Mouse (Mus musculus): ENCODE results near the gene Coasy. TPM values are rescaled to one million over a fixed set of nuclear protein-coding genes. Genes with fewer than 3 reads are reported as not detected.

Coasy gene
- polyA plus RNA-seq, 1 experiment from 2014 or later, result 45.5 TPM

DNA sequence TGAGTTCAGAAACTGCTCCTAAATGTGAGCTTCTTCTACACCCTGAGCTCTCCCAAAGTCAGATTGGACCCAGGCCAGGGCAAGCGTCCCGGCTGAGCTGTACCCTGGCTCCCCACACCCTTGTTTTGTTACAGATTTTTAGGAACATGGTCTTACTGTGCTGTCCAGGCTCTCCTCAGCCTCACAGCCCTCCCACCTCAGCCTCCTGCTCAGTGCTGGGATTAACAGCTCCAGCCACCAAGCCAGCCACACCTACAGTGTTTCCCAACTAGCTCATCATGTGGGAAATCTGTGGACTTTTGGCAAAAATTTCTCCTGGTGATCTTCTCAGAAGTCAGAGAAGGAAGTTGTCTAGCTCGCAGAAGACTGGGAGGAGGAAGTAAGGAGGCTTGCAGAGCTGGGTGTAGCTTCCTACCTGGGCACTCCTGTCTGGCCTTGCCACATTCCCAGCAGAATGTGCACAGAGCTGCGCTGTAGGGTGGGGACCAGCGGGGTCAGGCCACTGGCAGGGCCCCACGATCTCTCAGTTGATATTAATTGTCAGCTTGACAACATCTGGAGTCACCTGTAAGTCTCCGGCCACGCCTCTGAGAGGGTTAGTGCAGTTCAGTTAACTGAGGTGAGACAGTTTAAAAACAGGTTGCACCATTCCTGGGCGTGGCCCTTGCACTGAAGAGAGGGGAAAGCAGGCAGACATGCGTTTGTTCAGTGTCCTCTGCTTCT is 29.5 kb upstream of the Coasy start:
- Histone ChIP-seq H3K4me2 (no peak overlapping the region), H3K27ac (replicated peaks) (no peak overlapping the region), H3K27me3 (no peaks in the 10 kb centered on the region), H3K4me3 (no peak overlapping the region), H3K4me1 (replicated peaks) (no peaks in the 10 kb centered on the region), H3K36me3 (peaks cover 99% of the 10 kb centered on the region), H3K9me3 (no peaks in the 10 kb centered on the region), H3K9ac (no peak overlapping the region)
- ATAC-seq (ENCODE audit: low read depth), result no peak
- WGBS, result 93% methylated on average over 10 of the region's 10 CpGs

DNA sequence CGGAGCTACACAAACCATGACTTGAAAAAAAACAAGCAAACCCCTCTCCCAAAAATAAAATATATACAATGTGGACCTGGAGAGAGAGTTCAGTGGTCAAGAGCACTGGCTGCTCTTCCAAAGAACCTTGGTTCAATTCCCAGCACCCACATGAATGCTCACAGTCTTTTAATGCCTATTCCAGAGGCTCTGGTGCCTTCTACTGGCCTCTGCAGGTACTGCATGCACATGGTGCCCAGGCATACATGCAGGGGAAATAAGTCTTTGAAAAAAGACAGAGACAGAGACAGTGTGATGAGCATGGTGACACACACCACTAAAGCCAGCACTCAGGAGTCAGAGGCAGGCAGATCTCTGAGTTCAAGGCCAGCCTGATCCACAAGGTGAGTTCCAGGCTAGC is 28.4 kb upstream of the Coasy start:
- Histone ChIP-seq H3K36me3 (peaks cover 97% of the 10 kb centered on the region), H3K9ac (no peak overlapping the region), H3K4me1 (replicated peaks) (0 out of 2 replicates have a peak, but pooled peaks cover 5% of the 10 kb centered on the region), H3K4me2 (no peak overlapping the region), H3K9me3 (no peaks in the 10 kb centered on the region), H3K4me3 (no peak overlapping the region), H3K27ac (replicated peaks) (no peak overlapping the region), H3K27me3 (no peaks in the 10 kb centered on the region)
- 93% methylated on average over 1 of the region's 1 CpGs for whole genome bisulfite sequencing
- ATAC-seq (ENCODE audit: low read depth), result no peak

DNA sequence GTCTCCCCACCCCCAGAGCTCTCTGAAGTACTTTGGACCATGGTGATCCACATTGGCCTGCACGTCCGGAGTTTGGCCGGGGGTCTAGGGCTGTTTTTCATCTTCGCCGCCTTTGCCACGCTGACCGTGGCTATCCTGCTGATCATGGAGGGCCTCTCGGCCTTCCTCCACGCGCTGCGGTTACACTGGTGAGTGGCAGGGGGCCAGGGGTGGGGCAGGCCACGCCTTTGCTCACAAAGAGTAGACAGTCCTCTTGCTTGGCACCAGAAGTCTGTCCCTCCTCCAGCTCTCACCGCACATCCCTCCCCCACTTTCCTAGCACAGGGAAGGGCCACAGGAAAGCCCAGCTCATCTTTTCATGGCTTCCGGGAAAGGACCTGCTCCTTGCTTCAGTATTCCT is 26.9 kb upstream of the Coasy start:
- Histone ChIP-seq H3K4me2 (no peak overlapping the region), H3K27me3 (no peaks in the 10 kb centered on the region), H3K9ac (no peak overlapping the region), H3K36me3 (peaks cover 97% of the 10 kb centered on the region), H3K4me1 (replicated peaks) (0 out of 2 replicates have a peak, but pooled peaks cover 5% of the 10 kb centered on the region), H3K4me3 (no peak overlapping the region), H3K9me3 (no peaks in the 10 kb centered on the region), H3K27ac (replicated peaks) (no peak overlapping the region)
- ATAC-seq (ENCODE audit: low read depth), result no peak
- 90% methylated on average over 14 of the region's 14 CpGs for WGBS

DNA sequence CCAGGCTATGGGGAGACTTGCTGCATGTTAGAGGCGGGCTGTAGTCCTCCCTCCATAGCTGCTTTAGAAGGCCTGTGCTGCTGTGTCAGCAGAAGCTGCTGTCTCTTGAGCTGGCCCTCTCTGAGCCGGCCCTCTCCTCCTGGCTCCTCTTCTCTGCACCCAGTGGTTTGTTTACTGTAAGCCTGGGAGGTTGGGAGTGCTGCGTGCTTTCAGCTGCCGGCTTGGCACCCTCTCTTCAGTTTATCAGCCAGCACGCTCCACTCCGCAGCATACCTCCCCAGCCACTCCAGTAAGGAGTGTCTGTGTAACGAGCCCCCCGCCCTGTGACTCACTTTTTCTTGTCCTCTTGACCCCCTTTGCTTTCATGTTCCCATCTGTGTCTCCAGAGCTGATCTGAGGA is 25.5 kb upstream of the Coasy start:
- H3K27ac ChIP-seq (replicated peaks), result no peak overlapping the region
- no peaks in the 10 kb centered on the region for H3K9me3 ChIP-seq
- 68% methylated on average over 8 of the region's 8 CpGs for WGBS
- H3K36me3 ChIP-seq, result peaks cover 97% of the 10 kb centered on the region
- H3K4me1 ChIP-seq (replicated peaks), result peaks cover 5% of the 10 kb centered on the region; the same call in 1 of the 2 replicates
- H3K4me2 ChIP-seq, result no peak overlapping the region
- H3K4me3 ChIP-seq, result no peak overlapping the region
- H3K9ac ChIP-seq, result no peak overlapping the region
- no peak for ATAC-seq (ENCODE audit: low read depth)
- no peaks in the 10 kb centered on the region for H3K27me3 ChIP-seq

DNA sequence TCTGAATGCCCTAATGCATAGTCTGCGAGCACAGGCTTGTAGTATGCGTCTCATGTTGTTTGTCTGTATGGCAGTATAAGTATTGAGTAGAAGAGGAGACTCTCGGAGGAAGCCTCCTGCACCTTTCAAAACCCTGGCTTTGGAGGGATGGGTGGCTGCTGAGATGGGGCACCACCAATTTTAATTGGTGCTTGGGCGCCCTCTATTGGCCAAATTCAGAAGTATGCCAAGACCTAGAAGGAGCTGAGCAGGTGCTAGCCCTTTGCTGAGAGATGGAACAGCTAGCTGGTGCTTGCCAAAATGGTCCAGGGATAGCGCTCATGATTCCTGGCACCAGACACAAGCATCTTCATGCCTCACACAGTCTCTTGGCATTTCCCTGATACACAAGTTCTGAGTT is 24.5 kb upstream of the Coasy start:
- H3K4me2 ChIP-seq, result no peak overlapping the region
- peaks cover 97% of the 10 kb centered on the region for H3K36me3 ChIP-seq
- H3K4me3 ChIP-seq, result no peak overlapping the region
- no peaks in the 10 kb centered on the region for H3K9me3 ChIP-seq
- no peak overlapping the region for H3K9ac ChIP-seq
- no peak overlapping the region for H3K27ac ChIP-seq (replicated peaks)
- no peak for ATAC-seq (ENCODE audit: low read depth)
- H3K27me3 ChIP-seq, result no peaks in the 10 kb centered on the region
- H3K4me1 ChIP-seq (replicated peaks), result peaks cover 9% of the 10 kb centered on the region
- WGBS, result 39% methylated on average over 5 of the region's 5 CpGs

DNA sequence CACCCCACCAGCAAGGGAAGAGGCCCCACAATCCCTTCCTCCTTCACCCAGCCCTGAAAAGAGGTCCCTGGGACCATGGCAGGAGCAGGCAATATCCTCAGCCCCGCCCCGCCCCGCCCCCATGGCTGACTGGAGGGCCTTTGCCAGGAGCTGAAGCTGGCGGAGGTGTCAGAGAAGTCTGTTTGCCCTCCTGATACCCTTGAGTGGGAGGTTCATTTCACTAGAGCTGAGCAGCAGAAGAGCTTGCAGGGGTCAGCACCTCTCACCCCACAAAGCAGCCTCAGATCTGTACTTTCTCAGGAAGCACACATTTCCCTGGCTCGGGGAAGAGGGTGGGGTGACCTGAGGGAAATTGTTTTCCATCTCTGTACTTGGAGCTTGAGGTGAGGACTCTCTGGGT is 23.6 kb upstream of the Coasy start:
- no peak overlapping the region for H3K4me3 ChIP-seq
- peak overlapping the region; percentile 23; the same call in 1 of the 2 replicates for H3K27ac ChIP-seq (replicated peaks)
- no peaks in the 10 kb centered on the region for H3K9me3 ChIP-seq
- no peak overlapping the region for H3K9ac ChIP-seq
- H3K4me2 ChIP-seq, result no peak overlapping the region
- 77% methylated on average over 5 of the region's 5 CpGs for WGBS
- H3K36me3 ChIP-seq, result peaks cover 97% of the 10 kb centered on the region
- H3K27me3 ChIP-seq, result no peaks in the 10 kb centered on the region
- peaks cover 17% of the 10 kb centered on the region for H3K4me1 ChIP-seq (replicated peaks)
- no peak for ATAC-seq (ENCODE audit: low read depth)

DNA sequence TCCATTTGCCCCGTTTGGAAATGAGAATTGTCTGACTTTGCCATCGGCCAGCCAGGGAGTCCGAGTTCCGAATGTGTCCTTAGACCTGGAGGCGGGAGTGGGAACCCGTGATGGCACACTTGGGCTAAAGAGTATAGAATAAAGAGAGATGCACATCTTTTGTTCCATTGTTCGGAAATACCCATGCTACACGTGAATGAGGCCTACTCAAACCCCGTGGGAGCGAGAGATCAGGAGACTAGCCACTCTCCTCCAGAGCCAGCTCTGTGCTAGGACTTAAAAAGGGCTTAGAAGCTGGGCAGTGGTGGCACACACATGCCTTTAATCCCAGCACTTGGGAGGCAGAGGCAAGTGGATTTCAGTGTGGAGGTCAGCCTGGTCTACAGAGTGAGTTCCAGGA is 22.9 kb upstream of the Coasy start:
- H3K9me3 ChIP-seq, result no peaks in the 10 kb centered on the region
- no peak overlapping the region for H3K4me3 ChIP-seq
- WGBS, result 70% methylated on average over 10 of the region's 10 CpGs
- H3K4me1 ChIP-seq (replicated peaks), result peaks cover 20% of the 10 kb centered on the region
- peak overlapping the region; percentile 81 for H3K27ac ChIP-seq (replicated peaks)
- H3K27me3 ChIP-seq, result no peaks in the 10 kb centered on the region
- no peak overlapping the region for H3K4me2 ChIP-seq
- peaks cover 96% of the 10 kb centered on the region for H3K36me3 ChIP-seq
- ATAC-seq (ENCODE audit: low read depth), result no peak
- no peak overlapping the region for H3K9ac ChIP-seq

DNA sequence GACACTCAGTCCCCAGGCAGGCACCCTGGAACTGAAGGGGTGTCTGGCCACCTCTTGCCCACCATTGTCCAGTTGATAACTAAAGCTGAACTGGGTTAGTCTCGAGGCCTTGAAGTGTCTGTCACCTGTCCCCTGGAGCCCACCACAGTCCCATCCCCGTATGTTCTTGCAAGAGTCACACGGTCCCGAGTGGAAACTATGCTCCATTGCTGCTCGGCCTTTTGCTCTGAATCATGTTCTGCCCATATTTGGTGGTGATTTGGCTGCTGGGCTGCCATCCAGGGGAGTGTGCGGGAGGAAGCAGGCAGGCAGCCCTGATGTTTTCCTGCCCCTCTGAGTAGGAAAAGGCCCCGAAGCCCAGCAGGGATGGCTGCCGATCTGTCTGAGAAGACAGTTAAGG is 22.2 kb upstream of the Coasy start:
- WGBS, result 67% methylated on average over 8 of the region's 8 CpGs
- Histone ChIP-seq H3K4me1 (replicated peaks) (peaks cover 20% of the 10 kb centered on the region), H3K4me2 (no peak overlapping the region), H3K27me3 (no peaks in the 10 kb centered on the region), H3K9me3 (no peaks in the 10 kb centered on the region), H3K9ac (no peak overlapping the region), H3K27ac (replicated peaks) (peak overlapping the region; percentile 81), H3K4me3 (no peak overlapping the region), H3K36me3 (peaks cover 89% of the 10 kb centered on the region)
- no peak for ATAC-seq (ENCODE audit: low read depth)

DNA sequence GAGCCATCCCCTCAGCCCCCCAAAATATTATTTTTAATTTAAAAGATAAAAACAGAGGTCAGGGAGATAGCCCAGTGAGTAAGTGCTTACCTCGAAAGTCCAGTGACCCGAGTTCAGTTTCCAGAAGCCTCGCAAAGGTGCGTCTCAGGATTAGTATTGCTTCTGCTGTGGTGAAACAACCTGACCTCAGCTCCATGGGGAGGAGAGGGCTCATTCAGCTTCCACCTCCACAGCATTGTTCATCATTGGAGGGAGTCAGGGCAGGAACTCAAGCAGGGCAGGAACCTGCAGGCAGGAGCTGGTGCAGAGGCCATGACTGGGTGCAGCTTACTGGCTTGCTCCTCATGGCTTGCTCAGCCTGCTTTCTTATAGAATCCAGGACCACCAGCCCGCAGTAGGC is 21.3 kb upstream of the Coasy start:
- ATAC-seq (ENCODE audit: low read depth), result no peak

DNA sequence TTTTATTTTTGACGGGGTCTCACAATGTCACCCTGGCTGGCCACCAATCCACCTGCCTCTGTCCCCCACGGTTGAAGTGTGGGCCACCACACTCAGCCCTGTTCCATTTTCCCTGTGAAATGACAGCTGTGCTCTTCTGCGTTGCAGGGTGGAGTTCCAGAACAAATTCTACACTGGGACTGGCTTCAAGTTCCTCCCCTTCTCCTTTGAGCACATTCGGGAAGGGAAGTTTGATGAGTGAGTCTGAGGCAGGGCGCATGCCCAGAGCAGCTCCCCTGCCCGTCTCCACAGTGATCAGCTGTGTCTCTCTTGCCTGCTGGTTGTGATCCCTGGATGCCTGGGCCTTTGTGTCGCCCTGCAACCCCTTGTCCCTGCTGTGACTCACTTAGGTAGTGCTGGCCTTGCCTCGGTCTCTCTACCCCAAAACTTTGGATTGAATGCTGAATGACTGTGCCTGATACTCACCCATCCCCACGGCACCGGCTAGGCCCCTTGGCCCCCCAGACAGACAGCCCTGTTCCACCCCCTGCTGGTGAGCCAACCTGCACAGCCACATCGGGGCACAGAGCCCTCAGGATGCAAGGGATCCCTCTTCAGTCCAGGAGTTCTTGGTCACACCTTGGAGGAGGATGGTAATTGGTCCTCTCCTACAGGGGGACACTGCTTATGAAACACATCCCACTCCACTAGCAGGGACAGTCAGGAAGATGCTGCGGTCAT is 20.0 kb upstream of the Coasy start:
- peaks cover 67% of the 10 kb centered on the region for H3K36me3 ChIP-seq
- no peak overlapping the region; the same call in 1 of the 2 replicates for H3K27ac ChIP-seq (replicated peaks)

More for the DNA sequence above, 21.3 kb upstream of the Coasy start:
- Histone ChIP-seq H3K4me3 (no peak overlapping the region), H3K27ac (replicated peaks) (peak overlapping the region; percentile 81; the same call in 1 of the 2 replicates), H3K27me3 (no peaks in the 10 kb centered on the region), H3K4me1 (replicated peaks) (peaks cover 20% of the 10 kb centered on the region), H3K4me2 (no peak overlapping the region), H3K9me3 (no peaks in the 10 kb centered on the region), H3K36me3 (peaks cover 80% of the 10 kb centered on the region), H3K9ac (no peak overlapping the region)
- WGBS, result 93% methylated on average over 5 of the region's 5 CpGs

DNA sequence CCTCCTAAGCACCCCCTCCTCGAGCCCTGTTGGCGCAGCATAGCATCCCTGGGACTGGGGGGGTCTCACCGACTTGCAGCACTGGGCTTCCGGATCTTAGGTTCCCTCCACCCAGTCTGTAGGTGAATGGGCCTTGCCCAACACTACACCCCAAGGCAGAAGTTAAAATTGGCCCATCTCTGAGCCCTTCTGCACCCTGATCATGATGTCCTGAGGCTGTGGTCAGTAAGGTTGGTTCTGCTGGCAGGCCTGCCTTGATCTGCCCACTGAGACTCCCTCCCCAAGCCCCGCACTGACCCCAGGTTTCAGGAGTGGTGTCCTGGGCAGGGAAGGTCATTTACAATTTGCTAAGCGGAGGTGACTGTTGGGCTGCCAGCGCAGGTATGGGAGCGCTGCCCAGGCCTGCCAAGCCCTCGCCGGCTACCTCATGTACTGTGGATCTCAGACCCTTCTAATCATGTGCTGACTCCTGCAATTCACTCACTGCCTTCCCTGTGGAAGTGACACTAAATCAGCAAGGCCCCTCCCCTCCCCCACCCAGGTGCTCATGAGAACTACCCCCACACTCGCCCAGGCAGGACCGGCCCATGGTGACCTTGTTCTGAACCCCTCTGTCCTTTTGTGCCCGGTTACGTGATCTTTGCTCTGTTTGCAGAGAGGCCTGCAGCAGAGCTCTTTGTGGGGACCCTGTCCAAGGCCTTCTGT is 19.2 kb upstream of the Coasy start:
- H3K36me3 ChIP-seq, result peaks cover 63% of the 10 kb centered on the region
- H3K4me2 ChIP-seq, result no peak overlapping the region
- ATAC-seq (ENCODE audit: low read depth), result no peak

More for the DNA sequence above, 20.0 kb upstream of the Coasy start:
- Histone ChIP-seq H3K9me3 (no peaks in the 10 kb centered on the region), H3K4me3 (no peak overlapping the region), H3K4me2 (no peak overlapping the region), H3K27me3 (no peaks in the 10 kb centered on the region), H3K4me1 (replicated peaks) (peaks cover 33% of the 10 kb centered on the region), H3K9ac (no peak overlapping the region)
- ATAC-seq (ENCODE audit: low read depth), result no peak
- 82% methylated on average over 12 of the region's 12 CpGs for WGBS

DNA sequence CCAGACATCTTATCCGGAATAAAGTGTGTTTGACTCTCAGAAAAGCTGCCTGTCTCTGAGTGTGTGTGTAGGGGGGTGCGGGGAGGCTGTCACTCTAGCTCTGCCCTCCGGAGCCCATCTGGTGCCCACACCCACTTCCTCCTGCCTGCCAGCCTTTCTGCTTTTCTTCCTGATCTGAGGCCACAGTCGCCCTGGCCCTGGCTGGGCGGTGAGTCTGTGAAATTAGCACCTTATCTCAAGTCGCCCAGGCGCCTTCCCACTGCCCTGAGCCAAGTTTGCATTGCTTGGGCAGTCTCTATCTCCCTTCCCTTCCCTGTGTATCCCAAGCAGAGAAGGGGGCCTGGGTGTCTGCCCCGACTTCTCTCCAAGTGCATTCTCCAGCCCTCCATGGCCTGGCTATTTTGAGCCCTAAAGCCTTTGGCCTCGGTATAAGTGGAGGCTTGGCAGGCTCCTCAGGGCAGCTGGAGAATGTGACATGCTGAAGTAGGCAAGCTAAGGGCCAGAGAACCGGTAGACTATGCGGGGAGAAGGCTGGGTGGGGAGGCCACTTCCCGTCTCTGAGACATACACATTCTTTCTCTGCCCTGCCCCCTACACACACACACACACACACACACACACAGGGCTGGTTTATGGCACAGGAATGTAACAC is 18.6 kb upstream of the Coasy start:
- Histone ChIP-seq H3K9ac (no peak overlapping the region), H3K27ac (replicated peaks) (peak overlapping the region; percentile 74)

More for the DNA sequence above, 19.2 kb upstream of the Coasy start:
- WGBS, result 69% methylated on average over 14 of the region's 14 CpGs
- Histone ChIP-seq H3K9ac (no peak overlapping the region), H3K9me3 (no peaks in the 10 kb centered on the region), H3K4me1 (replicated peaks) (peaks cover 34% of the 10 kb centered on the region), H3K4me3 (no peak overlapping the region), H3K27me3 (no peaks in the 10 kb centered on the region), H3K27ac (replicated peaks) (peak overlapping the region; percentile 74)

More for the DNA sequence above, 18.6 kb upstream of the Coasy start:
- no peak for ATAC-seq (ENCODE audit: low read depth)
- Histone ChIP-seq H3K4me3 (no peak overlapping the region), H3K4me2 (no peak overlapping the region), H3K9me3 (no peaks in the 10 kb centered on the region), H3K36me3 (peaks cover 56% of the 10 kb centered on the region), H3K27me3 (no peaks in the 10 kb centered on the region), H3K4me1 (replicated peaks) (peaks cover 29% of the 10 kb centered on the region)
- WGBS, result 55% methylated on average over 12 of the region's 12 CpGs

Measured in neural tube, embryonic 13.5 days (tissue).